Mouse (Mus musculus) urinary bladder, postnatal 10 days (tissue): ENCODE measurements around the gene Znfx1.

Experiments used
- DNase-seq: peaks from one replicate; pipeline ENCODE4 v3.0.0; 2022; ENCODE audit warnings: low spot score

Znfx1 gene

DNA sequence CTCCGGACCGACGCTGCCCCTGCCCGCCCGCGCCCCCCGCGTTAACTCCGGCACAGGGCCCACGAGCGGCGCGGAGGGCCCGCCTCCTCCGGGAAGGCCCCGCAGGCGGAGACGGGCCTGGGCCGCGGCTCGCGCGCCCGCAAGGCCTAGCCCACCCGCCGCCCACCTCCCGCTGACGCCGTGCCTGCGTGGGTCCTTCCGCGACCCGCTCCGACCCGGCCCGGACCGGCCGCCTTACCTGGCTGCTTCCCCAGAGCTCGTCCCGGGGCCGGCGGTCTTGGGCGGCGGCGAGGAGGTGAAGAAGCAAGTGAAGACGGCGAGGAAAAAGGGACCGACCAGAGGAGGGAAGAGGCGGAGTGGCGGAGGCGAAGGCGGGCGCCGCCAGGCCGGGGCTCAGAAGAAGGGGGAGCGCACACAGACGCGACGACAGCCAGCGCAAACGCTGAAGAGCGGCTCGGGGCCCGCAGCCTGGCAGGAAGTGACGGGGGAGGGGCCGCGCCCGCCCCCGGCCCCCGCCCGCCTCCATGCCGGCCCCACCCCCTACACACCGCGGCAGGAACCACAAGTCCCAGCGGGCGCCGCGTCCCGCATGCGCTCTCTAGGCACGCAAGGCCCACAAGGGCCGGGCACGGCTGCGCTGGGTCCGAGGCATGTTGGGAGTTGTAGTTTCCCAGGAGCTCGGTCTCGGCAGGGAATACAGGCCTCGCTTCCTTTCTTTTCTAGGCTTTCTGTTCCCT is 66.9 kb downstream of the Znfx1 start, which contains the start of gene Stau1:
Gene Stau1, minus strand, starts transcription at position 504 of the 737 bp plus-strand sequence.
- DNase-seq: peak; percentile 80

DNA sequence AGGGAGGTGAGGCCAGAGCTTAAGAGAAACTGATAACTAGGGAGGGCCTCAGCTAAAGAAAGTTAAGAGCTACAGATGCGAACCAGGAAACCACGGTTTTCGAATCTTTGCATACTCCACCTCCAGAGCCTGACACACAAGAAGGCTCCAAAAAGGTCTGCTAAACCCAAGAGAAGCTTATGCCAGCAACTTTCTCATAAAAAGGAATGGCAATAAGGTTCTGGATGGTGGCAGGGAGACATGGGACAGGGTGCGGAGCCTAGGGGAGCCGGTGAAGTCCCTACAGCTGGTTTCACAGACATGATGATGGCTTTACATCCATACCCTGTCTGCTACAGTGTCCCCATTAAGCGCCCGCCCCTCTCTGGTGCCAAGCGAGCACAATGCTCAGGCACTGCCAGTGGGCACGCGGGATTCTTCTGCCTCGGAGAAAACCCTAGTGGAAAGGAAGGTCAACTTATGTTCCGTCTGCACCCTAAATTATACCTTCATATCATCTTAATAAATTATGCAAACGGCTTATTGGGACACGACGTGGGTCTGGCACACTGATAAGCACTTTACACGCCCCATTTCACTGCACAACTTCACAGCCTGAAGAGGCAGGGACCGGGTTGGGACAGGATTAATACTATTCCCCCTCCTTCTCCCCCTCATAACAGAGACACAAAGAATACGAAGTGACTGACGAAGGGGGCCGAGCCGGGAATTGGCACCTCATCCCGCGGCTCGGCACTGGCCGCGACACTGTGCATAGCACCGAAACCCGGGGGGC is 67.6 kb downstream of the Znfx1 start:
- no peak for DNase-seq

DNA sequence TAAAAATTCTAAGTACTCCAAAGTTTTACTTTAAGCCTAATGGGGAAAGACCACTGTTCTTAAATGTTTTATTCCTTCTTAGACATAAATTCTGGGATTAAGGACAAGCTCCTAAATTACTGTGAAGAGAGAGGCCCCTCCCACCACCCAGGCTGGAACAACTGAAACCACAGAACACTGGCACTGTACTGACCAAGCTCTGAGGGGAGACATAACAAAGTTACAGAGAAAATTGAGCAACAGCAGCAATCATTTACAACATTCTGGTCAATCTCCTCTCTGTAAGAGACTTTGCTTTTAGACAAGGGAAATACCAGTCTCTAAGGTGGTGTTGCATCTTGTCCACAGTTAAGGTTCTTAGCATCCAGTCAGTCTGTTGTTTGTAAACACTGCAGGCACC is 70.9 kb downstream of the Znfx1 start:
- DNase-seq: no peak

DNA sequence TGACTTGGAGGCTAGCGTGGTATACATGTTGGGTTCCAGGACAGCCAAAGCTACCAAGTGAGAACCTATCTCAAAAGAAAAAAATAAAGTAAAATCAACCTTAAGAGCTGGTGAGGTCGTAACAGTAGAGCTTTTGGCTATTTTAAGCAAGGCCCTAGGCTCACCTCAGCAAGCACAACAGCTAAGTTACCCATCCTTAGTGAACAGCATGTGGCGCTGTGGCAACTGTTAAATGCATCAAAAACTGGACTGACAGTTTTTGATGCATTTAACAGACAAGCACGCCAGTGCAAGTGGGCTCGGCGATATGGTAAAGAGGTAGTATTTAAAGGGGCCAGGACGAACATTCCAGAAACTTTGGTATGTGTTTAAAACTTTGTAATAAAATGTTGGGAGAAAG is 72.0 kb downstream of the Znfx1 start:
- DNase-seq: no peak
